Mouse (Mus musculus): Measurements from ENCODE around the gene Olfr691.
"Not testable (repeated sequence)": the region's sequence is repeated elsewhere in the genome, so short reads cannot be mapped to it uniquely, and the experiment has no call there.

The Olfr691 gene

GRCm38 (mm10) chr7:105342170-105342569 is at the start of gene Olfr691:
Gene Olfr691, minus strand, starts transcription at chr7:105342270.
- ATAC-seq (ENCODE audit: insufficient number of reproducible peaks, low FRiP score, low TSS enrichment), result no peak

- ATAC-seq (ENCODE audit: insufficient number of reproducible peaks, low FRiP score, low TSS enrichment), result no peak
Measured at GRCm38 (mm10) chr7:105390236-105390635, 48.2 kb upstream of the Olfr691 start.

GRCm38 (mm10) chr7:105387696-105388095 is 45.6 kb upstream of the Olfr691 start:
- no peak for ATAC-seq (ENCODE audit: insufficient number of reproducible peaks, low FRiP score, low TSS enrichment)

GRCm38 (mm10) chr7:105380329-105380728 is 38.3 kb upstream of the Olfr691 start:
- no peak for ATAC-seq (ENCODE audit: insufficient number of reproducible peaks, low FRiP score, low TSS enrichment)

GRCm38 (mm10) chr7:105374866-105375265 is 32.8 kb upstream of the Olfr691 start, which contains the start of gene Gm5901:
Gene Gm5901, plus strand, starts transcription at chr7:105375038.
- ATAC-seq (ENCODE audit: insufficient number of reproducible peaks, low FRiP score, low TSS enrichment), result no peak

- no peak for ATAC-seq (ENCODE audit: insufficient number of reproducible peaks, low FRiP score, low TSS enrichment)
Measured at GRCm38 (mm10) chr7:105373976-105374375, 31.9 kb upstream of the Olfr691 start.

- ATAC-seq (ENCODE audit: insufficient number of reproducible peaks, low FRiP score, low TSS enrichment), result no peak
Measured at GRCm38 (mm10) chr7:105373509-105373908, 31.4 kb upstream of the Olfr691 start.

- ATAC-seq (ENCODE audit: insufficient number of reproducible peaks, low FRiP score, low TSS enrichment), result no peak
Measured at GRCm38 (mm10) chr7:105372912-105373311, 30.8 kb upstream of the Olfr691 start.

GRCm38 (mm10) chr7:105368521-105368920 is 26.5 kb upstream of the Olfr691 start:
- no peak for ATAC-seq (ENCODE audit: insufficient number of reproducible peaks, low FRiP score, low TSS enrichment)

GRCm38 (mm10) chr7:105367930-105368329 is 25.9 kb upstream of the Olfr691 start, which contains the start of gene Olfr692:
Gene Olfr692, plus strand, starts transcription at chr7:105368230.
- no peak for ATAC-seq (ENCODE audit: insufficient number of reproducible peaks, low FRiP score, low TSS enrichment)

- ATAC-seq (ENCODE audit: insufficient number of reproducible peaks, low FRiP score, low TSS enrichment), result no peak
Measured at GRCm38 (mm10) chr7:105367268-105367667, 25.2 kb upstream of the Olfr691 start.

- ATAC-seq (ENCODE audit: insufficient number of reproducible peaks, low FRiP score, low TSS enrichment), result no peak
Measured at GRCm38 (mm10) chr7:105361713-105362112, 19.6 kb upstream of the Olfr691 start.

- ATAC-seq (ENCODE audit: insufficient number of reproducible peaks, low FRiP score, low TSS enrichment), result not testable (repeated sequence)
Measured at GRCm38 (mm10) chr7:105356487-105356886, 14.4 kb upstream of the Olfr691 start.

- not testable (repeated sequence) for ATAC-seq (ENCODE audit: insufficient number of reproducible peaks, low FRiP score, low TSS enrichment)
Measured at GRCm38 (mm10) chr7:105356064-105356463, 14.0 kb upstream of the Olfr691 start.

- ATAC-seq (ENCODE audit: insufficient number of reproducible peaks, low FRiP score, low TSS enrichment), result no peak
Measured at GRCm38 (mm10) chr7:105342752-105343151, 682 bp upstream of the Olfr691 start.

GRCm38 (mm10) chr7:105334004-105334403 is 8.1 kb downstream of the Olfr691 start, which contains the start of gene Olfr690:
Gene Olfr690, minus strand, starts transcription at chr7:105334104.
- no peak for ATAC-seq (ENCODE audit: insufficient number of reproducible peaks, low FRiP score, low TSS enrichment)

- ATAC-seq (ENCODE audit: insufficient number of reproducible peaks, low FRiP score, low TSS enrichment), result no peak
Measured at GRCm38 (mm10) chr7:105325302-105325701, 16.8 kb downstream of the Olfr691 start.

- ATAC-seq (ENCODE audit: insufficient number of reproducible peaks, low FRiP score, low TSS enrichment), result no peak
Measured at GRCm38 (mm10) chr7:105310865-105311264, 31.2 kb downstream of the Olfr691 start, which contains the start of gene Olfr689. Gene Olfr689, plus strand, starts transcription at chr7:105311165.

GRCm38 (mm10) chr7:105290051-105290450 is 52.0 kb downstream of the Olfr691 start:
- no peak for ATAC-seq (ENCODE audit: insufficient number of reproducible peaks, low FRiP score, low TSS enrichment)

- ATAC-seq (ENCODE audit: insufficient number of reproducible peaks, low FRiP score, low TSS enrichment), result no peak
Measured at GRCm38 (mm10) chr7:105287795-105288194, 54.3 kb downstream of the Olfr691 start, which contains the start of gene Olfr688. Gene Olfr688, plus strand, starts transcription at chr7:105288095.
